24 mouse cellular contexts compared by ENCODE assay signal in the genomic region with DNA sequence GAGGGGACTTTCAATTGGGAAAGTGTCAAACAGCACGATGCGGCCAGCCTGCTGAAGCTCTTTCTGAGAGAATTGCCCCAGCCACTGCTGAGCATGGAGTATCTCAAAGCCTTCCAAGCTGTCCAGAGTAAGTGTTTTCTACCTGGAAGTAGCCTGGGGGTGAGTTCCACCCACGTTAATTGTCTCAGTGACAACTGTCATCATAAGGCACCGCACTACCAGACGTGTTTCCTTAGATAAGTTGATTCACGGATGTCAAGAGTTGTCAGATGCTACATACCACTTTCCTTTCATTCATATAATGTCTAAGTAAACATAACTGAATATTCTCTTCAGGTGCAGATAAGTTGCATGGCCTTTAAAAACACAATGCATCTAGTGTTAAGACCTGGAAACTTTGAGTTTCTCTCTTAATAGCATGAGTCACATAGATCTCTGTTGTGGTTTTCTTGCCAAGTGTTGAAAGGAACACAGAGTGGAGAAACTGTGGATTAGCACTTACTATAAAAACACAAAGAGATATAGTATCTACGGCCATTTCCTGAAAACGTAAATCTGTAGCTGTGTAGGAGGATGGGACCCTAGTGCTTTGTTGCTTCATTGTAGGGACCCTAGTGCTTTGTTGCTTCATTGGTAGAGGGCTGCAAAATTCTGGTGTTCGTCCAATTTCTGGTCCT.
DNase-seq lines count a peak whose midpoint lies in the region; ATAC-seq lines count a peak whose summit lies in the region.
"Had no signal": no experiment of that assay in that cellular context is flagged by ENCODE, and none has a peak within 500 bp of the region (broad histone marks: within the 10 kb centered on the region; RNA-seq: fewer than 3 reads in every experiment).

No protein-coding gene starts in this region.

- peaks cover 39% of the 10 kb centered on the region for H3K36me3 ChIP-seq in heart, embryonic 14.5 days (ENCODE audit: control insufficient read depth, insufficient read depth, low read length)
- no peaks in the 10 kb centered on the region for H3K36me3 ChIP-seq in midbrain, embryonic 10.5 days
- H3K36me3 ChIP-seq in forebrain, embryonic 16.5 days (ENCODE audit: control insufficient read depth, insufficient read depth) = no peaks in the 10 kb centered on the region
- no peaks in the 10 kb centered on the region for H3K36me3 ChIP-seq in liver, embryonic 11.5 days (ENCODE audit: control insufficient read depth, insufficient read depth, low read length)
- H3K36me3 ChIP-seq: embryonic facial prominence, embryonic 15.5 days; liver, embryonic 13.5 days; midbrain, embryonic 12.5 days had no signal

- intact Hi-C loops in heart, postnatal 25 days (cut with DNase I) = no loop called here

- peak; percentile 69; the same call in 1 of the 2 replicates for ATAC-seq in heart, embryonic 14.5 days (ENCODE audit: insufficient number of reproducible peaks, insufficient read depth, low FRiP score, low read depth)
- no peak for ATAC-seq in forebrain, embryonic 16.5 days
- ATAC-seq in liver, embryonic 11.5 days (replicated peaks; ENCODE audit: low FRiP score) = no peak
- ATAC-seq: intestine, embryonic 16.5 days had no signal

- H3K27ac ChIP-seq in heart, embryonic 14.5 days (replicated peaks in 1 of 2; ENCODE audit: control insufficient read depth in 1 of 2, insufficient read depth in 1 of 2, low read depth in 2 of 2, low read length in 2 of 2) = peak overlapping the region; percentile 24 to 27; a peak in 2 of 4 replicates
- H3K27ac ChIP-seq in midbrain, embryonic 10.5 days (replicated peaks) = no peak overlapping the region
- no peak overlapping the region for H3K27ac ChIP-seq in forebrain, embryonic 16.5 days (ENCODE audit: low read length)
- H3K27ac ChIP-seq in liver, embryonic 11.5 days (ENCODE audit: low read depth, low read length) = no peak overlapping the region
- H3K27ac ChIP-seq: embryonic facial prominence, embryonic 15.5 days; hindbrain, embryonic 14.5 days; layer of hippocampus, adult 2 months; liver, embryonic 13.5 days; midbrain, embryonic 12.5 days had no signal

- H3K9me3 ChIP-seq in heart, embryonic 14.5 days (ENCODE audit: control insufficient read depth, low read length) = no peaks in the 10 kb centered on the region
- no peaks in the 10 kb centered on the region for H3K9me3 ChIP-seq in midbrain, embryonic 10.5 days (replicated peaks)
- H3K9me3 ChIP-seq in forebrain, embryonic 16.5 days (ENCODE audit: control insufficient read depth, low read length) = no peaks in the 10 kb centered on the region
- H3K9me3 ChIP-seq in liver, embryonic 11.5 days (ENCODE audit: control insufficient read depth, low read length) = no peaks in the 10 kb centered on the region
- H3K9me3 ChIP-seq: embryonic facial prominence, embryonic 15.5 days; liver, embryonic 13.5 days; midbrain, embryonic 12.5 days had no signal

- no peaks in the 10 kb centered on the region for H3K27me3 ChIP-seq in heart, embryonic 14.5 days (ENCODE audit: control insufficient read depth, insufficient read depth, low read length)
- no peaks in the 10 kb centered on the region for H3K27me3 ChIP-seq in midbrain, embryonic 10.5 days (ENCODE audit: low read depth, poor library complexity, severe bottlenecking)
- no peaks in the 10 kb centered on the region for H3K27me3 ChIP-seq in forebrain, embryonic 16.5 days (replicated peaks; ENCODE audit: control insufficient read depth, insufficient read depth, low read length)
- H3K27me3 ChIP-seq in liver, embryonic 11.5 days (replicated peaks; ENCODE audit: control insufficient read depth, insufficient read depth, low read length) = no peaks in the 10 kb centered on the region
- H3K27me3 ChIP-seq: embryonic facial prominence, embryonic 15.5 days; liver, embryonic 13.5 days; midbrain, embryonic 12.5 days had no signal

- DNase-seq in heart, postnatal 25 days (ENCODE audit: low spot score) = no peak
- DNase-seq in 3T3-L1 (ENCODE audit: low read depth, low spot score) = peak; percentile 74
- peak; percentile 53 for DNase-seq in CD4-positive helper T cell, adult 2 months (ENCODE audit: low read depth, low spot score)
- DNase-seq in gonadal fat pad, adult 2 months (ENCODE audit: low read depth) = peak; percentile 67
- no peak for DNase-seq in midbrain, embryonic 10.5 days (ENCODE audit: low spot score)
- DNase-seq in liver, embryonic 11.5 days (ENCODE audit: low spot score) = no peak
- DNase-seq: adrenal gland, postnatal 14 days; cerebellum, adult 8-10 months; cerebellum, postnatal 36 days; embryo, embryonic 11 days; gastrocnemius, postnatal 36 days; heart, postnatal 4 days; kidney, postnatal 25 days; liver, embryonic 13.5 days; lung, adult 2 months; lung, postnatal 14 days; thymus, adult 2 months had no signal

- H3K9ac ChIP-seq in heart, embryonic 14.5 days (ENCODE audit: low read length) = no peak overlapping the region
- H3K9ac ChIP-seq in forebrain, embryonic 16.5 days (replicated peaks; ENCODE audit: low read depth, low read length) = no peak overlapping the region
- H3K9ac ChIP-seq in liver, embryonic 11.5 days (ENCODE audit: low read depth, low read length) = no peak overlapping the region
- H3K9ac ChIP-seq: embryonic facial prominence, embryonic 15.5 days; hindbrain, embryonic 14.5 days; liver, embryonic 13.5 days; midbrain, embryonic 12.5 days had no signal

- H3K4me3 ChIP-seq in heart, embryonic 14.5 days (ENCODE audit: control insufficient read depth in 1 of 2, insufficient read depth in 1 of 2, low read depth in 1 of 2, low read length in 2 of 2) = no peak overlapping the region
- H3K4me3 ChIP-seq in midbrain, embryonic 10.5 days = no peak overlapping the region
- no peak overlapping the region for H3K4me3 ChIP-seq in forebrain, embryonic 16.5 days (replicated peaks; ENCODE audit: low read length)
- H3K4me3 ChIP-seq in liver, embryonic 11.5 days (ENCODE audit: low read depth, low read length) = no peak overlapping the region
- H3K4me3 ChIP-seq: embryonic facial prominence, embryonic 15.5 days; layer of hippocampus, adult 2 months; liver, embryonic 13.5 days; midbrain, embryonic 12.5 days had no signal

- 0 out of 4 replicates have a peak, but pooled peaks cover 2 to 10% of the 10 kb centered on the region in 2 experiments for H3K4me1 ChIP-seq in heart, embryonic 14.5 days (ENCODE audit: control insufficient read depth in 2 of 2, insufficient read depth in 2 of 2, low read length in 2 of 2)
- no peaks in the 10 kb centered on the region for H3K4me1 ChIP-seq in midbrain, embryonic 10.5 days
- H3K4me1 ChIP-seq in forebrain, embryonic 16.5 days (replicated peaks; ENCODE audit: control insufficient read depth, insufficient read depth, low read length) = no peaks in the 10 kb centered on the region
- no peaks in the 10 kb centered on the region for H3K4me1 ChIP-seq in liver, embryonic 11.5 days (replicated peaks; ENCODE audit: control insufficient read depth, insufficient read depth, low read length)
- H3K4me1 ChIP-seq: embryonic facial prominence, embryonic 15.5 days; midbrain, embryonic 12.5 days had no signal

- H3K4me2 ChIP-seq in heart, embryonic 14.5 days (ENCODE audit: low read length) = 0 out of 2 replicates have a peak overlapping the region, but pooled peaks have one; percentile 5
- H3K4me2 ChIP-seq in forebrain, embryonic 16.5 days (ENCODE audit: low read length) = no peak overlapping the region
- no peak overlapping the region for H3K4me2 ChIP-seq in liver, embryonic 11.5 days
- H3K4me2 ChIP-seq: embryonic facial prominence, embryonic 15.5 days; hindbrain, embryonic 14.5 days; liver, embryonic 13.5 days; midbrain, embryonic 12.5 days had no signal

- WGBS in heart, embryonic 14.5 days = 29% methylated on average over 9 of the region's 9 CpGs
- WGBS in midbrain, embryonic 10.5 days = 90% methylated on average over 9 of the region's 9 CpGs
- 87% methylated on average over 9 of the region's 9 CpGs for WGBS in forebrain, embryonic 16.5 days
- WGBS in liver, embryonic 11.5 days = 63% methylated on average over 9 of the region's 9 CpGs

Comparison
In these comparisons a context has a peak if more than half of its experiments do, and no peak if none do; other contexts are left out.
1. H3K27ac ChIP-seq: peak in heart, embryonic 14.5 days (2 of 2); none in midbrain, embryonic 10.5 days (single experiment), forebrain, embryonic 16.5 days (single experiment) and liver, embryonic 11.5 days (single experiment).
2. DNase-seq: peak in 3T3-L1 (single experiment), CD4-positive helper T cell, adult 2 months (single experiment) and gonadal fat pad, adult 2 months (single experiment); none in heart, postnatal 25 days (single experiment), midbrain, embryonic 10.5 days (single experiment) and liver, embryonic 11.5 days (single experiment).